Mouse (Mus musculus): ENCODE data around the gene Ramp1. TPM values are rescaled to one million over a fixed set of nuclear protein-coding genes. Genes with fewer than 3 reads are reported as not detected.

Gene Ramp1
- polyA plus RNA-seq, 1 experiment from 2014 or later: 16.1 TPM

- Histone ChIP-seq H3K27ac (replicated peaks) (no peak overlapping the region), H3K9me3 (replicated peaks) (no peaks in the 10 kb centered on the region), H3K4me2 (no peak overlapping the region), H3K4me3 (replicated peaks) (no peak overlapping the region), H3K9ac (replicated peaks) (no peak overlapping the region), H3K4me1 (peaks cover 8% of the 10 kb centered on the region; the same call in 1 of the 2 replicates), H3K36me3 (no peaks in the 10 kb centered on the region), H3K27me3 (replicated peaks) (no peaks in the 10 kb centered on the region)
- 75% methylated on average over 10 of the region's 10 CpGs for WGBS
- ATAC-seq (ENCODE audit: low FRiP score): no peak
Measured at GRCm38 (mm10) chr1:91216504-91217267, 37.1 kb downstream of the Ramp1 start.

GRCm38 (mm10) chr1:91219641-91220321 lies 40.2 kb downstream of the Ramp1 start:
- Histone ChIP-seq H3K4me1 (0 out of 2 replicates have a peak, but pooled peaks cover 3% of the 10 kb centered on the region), H3K9ac (replicated peaks) (no peak overlapping the region), H3K36me3 (no peaks in the 10 kb centered on the region), H3K27ac (replicated peaks) (no peak overlapping the region), H3K27me3 (replicated peaks) (no peaks in the 10 kb centered on the region), H3K4me3 (replicated peaks) (no peak overlapping the region), H3K9me3 (replicated peaks) (no peaks in the 10 kb centered on the region), H3K4me2 (no peak overlapping the region)
- no peak for ATAC-seq (ENCODE audit: low FRiP score)
- 92% methylated on average over 7 of the region's 7 CpGs for WGBS

GRCm38 (mm10) chr1:91220322-91220672 lies 40.7 kb downstream of the Ramp1 start:
- no peaks in the 10 kb centered on the region for H3K36me3 ChIP-seq
- 94% methylated on average over 3 of the region's 3 CpGs for WGBS
- no peaks in the 10 kb centered on the region for H3K27me3 ChIP-seq (replicated peaks)
- ATAC-seq (ENCODE audit: low FRiP score): no peak
- H3K4me1 ChIP-seq: 0 out of 2 replicates have a peak, but pooled peaks cover 3% of the 10 kb centered on the region
- no peak overlapping the region for H3K27ac ChIP-seq (replicated peaks)
- no peaks in the 10 kb centered on the region for H3K9me3 ChIP-seq (replicated peaks)
- H3K9ac ChIP-seq (replicated peaks): no peak overlapping the region
- H3K4me3 ChIP-seq (replicated peaks): no peak overlapping the region
- no peak overlapping the region for H3K4me2 ChIP-seq

GRCm38 (mm10) chr1:91226562-91226961 lies 46.9 kb downstream of the Ramp1 start:
- Histone ChIP-seq H3K9me3 (replicated peaks) (no peaks in the 10 kb centered on the region), H3K4me3 (replicated peaks) (no peak overlapping the region), H3K9ac (replicated peaks) (no peak overlapping the region), H3K27ac (replicated peaks) (no peak overlapping the region), H3K27me3 (replicated peaks) (no peaks in the 10 kb centered on the region), H3K36me3 (no peaks in the 10 kb centered on the region), H3K4me1 (no peaks in the 10 kb centered on the region), H3K4me2 (no peak overlapping the region)
- WGBS: 81% methylated on average over 4 of the region's 4 CpGs
- ATAC-seq (ENCODE audit: low FRiP score): no peak

DNA sequence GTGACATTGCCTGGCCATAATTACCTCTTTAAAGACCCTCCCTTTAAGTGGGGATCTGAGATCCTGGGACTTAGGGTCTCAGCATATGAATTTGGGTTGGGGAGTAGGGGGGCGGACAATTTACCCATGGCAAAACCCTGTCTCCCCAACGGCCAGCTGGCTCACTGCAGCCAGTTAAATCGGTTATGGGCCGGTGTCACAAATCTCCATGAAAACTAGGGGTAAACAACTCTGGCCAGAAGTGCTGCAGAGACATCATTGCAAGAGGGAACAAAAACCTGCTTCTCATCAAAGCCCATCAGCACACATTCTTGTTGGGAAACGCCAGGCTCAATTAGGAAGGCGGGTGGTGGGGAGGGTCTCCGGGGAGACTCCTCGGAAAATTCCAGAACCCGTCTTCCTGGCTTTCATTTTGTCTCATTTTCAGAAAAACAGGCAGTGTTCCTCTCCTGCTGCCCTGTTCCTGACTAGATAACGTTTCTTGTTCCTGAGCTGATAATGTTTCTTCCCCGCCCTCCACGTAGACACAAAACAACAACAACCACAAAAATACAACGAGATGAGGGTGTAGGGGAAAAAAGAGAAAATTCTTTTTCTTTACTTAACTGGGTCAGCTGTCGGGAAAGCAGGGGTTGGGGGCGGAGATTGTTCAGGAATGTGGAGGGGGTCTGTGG lies 47.9 kb downstream of the Ramp1 start:
- no peaks in the 10 kb centered on the region for H3K9me3 ChIP-seq (replicated peaks)
- H3K9ac ChIP-seq (replicated peaks): no peak overlapping the region
- ATAC-seq (ENCODE audit: low FRiP score): no peak
- H3K27me3 ChIP-seq (replicated peaks): no peaks in the 10 kb centered on the region
- WGBS: 60% methylated on average over 15 of the region's 15 CpGs
- no peak overlapping the region for H3K4me2 ChIP-seq
- H3K36me3 ChIP-seq: no peaks in the 10 kb centered on the region
- H3K4me3 ChIP-seq (replicated peaks): no peak overlapping the region
- no peak overlapping the region for H3K27ac ChIP-seq (replicated peaks)
- no peaks in the 10 kb centered on the region for H3K4me1 ChIP-seq

- H3K4me1 ChIP-seq: no peaks in the 10 kb centered on the region
- H3K27me3 ChIP-seq (replicated peaks): no peaks in the 10 kb centered on the region
- H3K4me2 ChIP-seq: no peak overlapping the region
- no peak for ATAC-seq (ENCODE audit: low FRiP score)
- no peaks in the 10 kb centered on the region for H3K9me3 ChIP-seq (replicated peaks)
- no peak overlapping the region for H3K9ac ChIP-seq (replicated peaks)
- no peak overlapping the region for H3K4me3 ChIP-seq (replicated peaks)
- 84% methylated on average over 6 of the region's 6 CpGs for WGBS
- H3K36me3 ChIP-seq: no peaks in the 10 kb centered on the region
- H3K27ac ChIP-seq (replicated peaks): no peak overlapping the region
Measured at GRCm38 (mm10) chr1:91231142-91231541, 51.5 kb downstream of the Ramp1 start.

- H3K27me3 ChIP-seq (replicated peaks): no peaks in the 10 kb centered on the region
- ATAC-seq (ENCODE audit: low FRiP score): no peak
- H3K4me2 ChIP-seq: no peak overlapping the region
- WGBS: 65% methylated on average over 5 of the region's 5 CpGs
- no peaks in the 10 kb centered on the region for H3K4me1 ChIP-seq
- no peak overlapping the region for H3K27ac ChIP-seq (replicated peaks)
- no peaks in the 10 kb centered on the region for H3K36me3 ChIP-seq
- no peaks in the 10 kb centered on the region for H3K9me3 ChIP-seq (replicated peaks)
- H3K9ac ChIP-seq (replicated peaks): no peak overlapping the region
- H3K4me3 ChIP-seq (replicated peaks): no peak overlapping the region
Measured at GRCm38 (mm10) chr1:91231896-91232295, 52.3 kb downstream of the Ramp1 start.

DNA sequence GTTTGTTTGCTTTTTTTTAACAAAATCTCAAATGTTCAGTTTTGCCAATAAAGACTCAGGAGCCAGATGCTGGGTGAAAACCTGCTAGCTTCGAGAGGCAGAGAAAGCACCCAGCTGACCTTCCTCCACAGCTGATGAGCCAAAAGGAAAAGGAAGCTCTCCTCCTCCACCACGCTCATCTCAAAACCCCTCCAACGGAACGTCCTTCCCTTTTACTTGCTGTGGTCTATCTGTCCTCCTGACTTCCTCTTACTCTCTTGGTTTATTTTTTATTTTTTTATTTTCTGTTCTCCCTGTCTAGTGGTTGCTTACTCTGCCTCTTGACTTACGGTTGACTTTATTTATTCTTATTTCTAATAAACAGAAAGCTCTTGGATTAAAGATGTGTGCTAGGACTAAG lies 55.8 kb downstream of the Ramp1 start:
- Histone ChIP-seq H3K9ac (replicated peaks) (no peak overlapping the region), H3K36me3 (no peaks in the 10 kb centered on the region), H3K4me3 (replicated peaks) (no peak overlapping the region), H3K4me2 (no peak overlapping the region), H3K9me3 (replicated peaks) (no peaks in the 10 kb centered on the region), H3K27ac (replicated peaks) (no peak overlapping the region), H3K27me3 (replicated peaks) (no peaks in the 10 kb centered on the region), H3K4me1 (no peaks in the 10 kb centered on the region)
- WGBS: 80% methylated on average over 5 of the region's 5 CpGs
- ATAC-seq (ENCODE audit: low FRiP score): no peak

DNA sequence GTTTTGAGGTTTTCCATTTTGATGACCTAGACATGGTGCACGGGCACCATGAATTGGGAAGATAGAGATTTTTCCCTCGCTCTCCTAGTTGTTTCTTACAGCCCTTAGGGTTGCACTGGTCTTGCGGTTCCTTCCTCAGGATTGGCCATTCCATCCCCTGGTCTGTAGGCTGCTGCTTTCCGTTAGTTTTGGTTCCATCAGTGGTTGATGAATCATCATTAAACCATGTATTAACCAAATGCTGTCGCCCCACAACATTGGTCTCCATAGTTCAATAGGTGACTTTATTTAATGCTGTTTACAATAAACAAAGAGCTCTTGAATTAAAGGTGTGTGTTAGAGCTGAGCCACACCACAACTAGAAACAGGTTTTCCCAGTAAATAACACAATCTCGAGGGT lies 58.1 kb downstream of the Ramp1 start:
- Histone ChIP-seq H3K9ac (replicated peaks) (no peak overlapping the region), H3K4me1 (no peaks in the 10 kb centered on the region), H3K36me3 (no peaks in the 10 kb centered on the region), H3K4me2 (no peak overlapping the region), H3K27ac (replicated peaks) (no peak overlapping the region), H3K4me3 (replicated peaks) (no peak overlapping the region), H3K9me3 (replicated peaks) (no peaks in the 10 kb centered on the region), H3K27me3 (replicated peaks) (no peaks in the 10 kb centered on the region)
- ATAC-seq (ENCODE audit: low FRiP score): no peak
- WGBS: 87% methylated on average over 6 of the region's 6 CpGs

DNA sequence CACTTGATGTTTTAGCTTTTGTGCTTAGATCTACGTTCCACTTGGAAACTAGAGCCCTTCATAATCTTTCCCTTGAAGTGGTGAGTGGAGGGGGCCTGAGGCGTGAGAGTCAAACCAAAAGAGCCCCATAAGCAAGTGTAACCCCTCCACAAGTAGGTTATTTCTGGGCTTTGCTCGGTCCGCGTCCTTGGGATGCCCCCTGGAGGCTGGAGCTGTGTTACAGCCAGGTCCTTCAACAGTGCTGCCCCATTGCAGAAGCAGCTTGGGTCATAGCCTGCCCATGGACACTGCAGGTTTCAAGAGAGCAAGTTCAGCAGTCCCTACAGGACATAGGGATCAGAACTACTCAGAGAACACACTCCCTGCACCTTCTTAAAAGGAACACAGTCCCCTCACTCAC lies 59.5 kb downstream of the Ramp1 start:
- Histone ChIP-seq H3K4me3 (replicated peaks) (no peak overlapping the region), H3K4me1 (no peaks in the 10 kb centered on the region), H3K9ac (replicated peaks) (no peak overlapping the region), H3K9me3 (replicated peaks) (no peaks in the 10 kb centered on the region), H3K4me2 (no peak overlapping the region), H3K27ac (replicated peaks) (no peak overlapping the region), H3K36me3 (no peaks in the 10 kb centered on the region), H3K27me3 (replicated peaks) (no peaks in the 10 kb centered on the region)
- WGBS: 21% methylated on average over 5 of the region's 5 CpGs
- no peak for ATAC-seq (ENCODE audit: low FRiP score)

GRCm38 (mm10) chr1:91239800-91240199 lies 60.2 kb downstream of the Ramp1 start:
- Histone ChIP-seq H3K27ac (replicated peaks) (no peak overlapping the region), H3K36me3 (no peaks in the 10 kb centered on the region), H3K9ac (replicated peaks) (no peak overlapping the region), H3K4me1 (no peaks in the 10 kb centered on the region), H3K4me2 (no peak overlapping the region), H3K27me3 (replicated peaks) (no peaks in the 10 kb centered on the region), H3K4me3 (replicated peaks) (no peak overlapping the region), H3K9me3 (replicated peaks) (no peaks in the 10 kb centered on the region)
- 77% methylated on average over 1 of the region's 1 CpGs for WGBS
- no peak for ATAC-seq (ENCODE audit: low FRiP score)

DNA sequence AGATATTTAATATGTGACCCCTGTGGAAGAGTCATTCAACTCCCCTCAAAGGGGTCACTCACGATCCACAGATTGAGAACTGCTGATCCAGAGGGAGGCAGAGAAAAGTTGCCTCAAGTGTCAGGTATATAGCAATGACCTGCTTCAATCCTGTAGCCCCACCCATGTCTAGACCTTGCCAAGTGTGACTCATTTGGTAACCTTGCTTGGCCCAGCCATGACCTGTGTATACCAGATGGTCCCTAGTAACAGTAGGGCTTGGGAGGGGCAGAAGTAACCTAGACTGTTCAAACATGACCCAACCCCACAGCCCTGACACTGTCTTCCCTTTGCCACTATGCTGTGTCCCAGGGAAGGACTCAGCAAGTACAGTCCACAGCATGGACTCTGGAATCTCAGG lies 61.1 kb downstream of the Ramp1 start:
- Histone ChIP-seq H3K4me1 (no peaks in the 10 kb centered on the region), H3K9ac (replicated peaks) (no peak overlapping the region), H3K9me3 (replicated peaks) (no peaks in the 10 kb centered on the region), H3K27ac (replicated peaks) (no peak overlapping the region), H3K4me3 (replicated peaks) (no peak overlapping the region), H3K27me3 (replicated peaks) (no peaks in the 10 kb centered on the region), H3K4me2 (no peak overlapping the region), H3K36me3 (no peaks in the 10 kb centered on the region)
- 97% methylated on average over 1 of the region's 1 CpGs for WGBS
- no peak for ATAC-seq (ENCODE audit: low FRiP score)
